Mouse (Mus musculus) heart, adult 9 months (tissue): ENCODE results near the gene Mmd2.

Experiments
- DNase-seq, 2 experiments: peaks; one replicate each; pipeline ENCODE4 v3.0.0; 2022; ENCODE audit warnings: low spot score in 2 of 2

Gene Mmd2

GRCm38 (mm10) chr5:142608989-142609325, 357 bp upstream of the Mmd2 start:
- DNase-seq, result no peak

GRCm38 (mm10) chr5:142605288-142605687, 3.3 kb downstream of the Mmd2 start:
- DNase-seq, result no peak

GRCm38 (mm10) chr5:142604379-142604778, 4.2 kb downstream of the Mmd2 start:
- no peak for DNase-seq

- no peak for DNase-seq
Measured at GRCm38 (mm10) chr5:142597648-142598390, 10.8 kb downstream of the Mmd2 start.

- no peak for DNase-seq
Measured at GRCm38 (mm10) chr5:142596723-142597122, 11.9 kb downstream of the Mmd2 start.

GRCm38 (mm10) chr5:142595698-142596097, 12.9 kb downstream of the Mmd2 start:
- no peak for DNase-seq

GRCm38 (mm10) chr5:142590953-142591616, 17.5 kb downstream of the Mmd2 start:
- DNase-seq, result no peak

- DNase-seq, result no peak
Measured at GRCm38 (mm10) chr5:142583616-142584126, 24.9 kb downstream of the Mmd2 start.

- DNase-seq, result no peak
Measured at GRCm38 (mm10) chr5:142581517-142581916, 27.1 kb downstream of the Mmd2 start.

GRCm38 (mm10) chr5:142578192-142578591, 30.4 kb downstream of the Mmd2 start:
- no peak for DNase-seq

- no peak for DNase-seq
Measured at GRCm38 (mm10) chr5:142576832-142577231, 31.8 kb downstream of the Mmd2 start.

GRCm38 (mm10) chr5:142574323-142575057, 34.1 kb downstream of the Mmd2 start:
- DNase-seq, result no peak

- DNase-seq, result no peak
Measured at GRCm38 (mm10) chr5:142564606-142565005, 44.0 kb downstream of the Mmd2 start.

- no peak for DNase-seq
Measured at GRCm38 (mm10) chr5:142560261-142560660, 48.3 kb downstream of the Mmd2 start.

- DNase-seq, result peak in 1 of 2 experiments; percentile 36
Measured at GRCm38 (mm10) chr5:142557397-142558067, 51.1 kb downstream of the Mmd2 start.

GRCm38 (mm10) chr5:142556721-142557120, 51.9 kb downstream of the Mmd2 start:
- DNase-seq, result no peak

- DNase-seq, result no peak
Measured at GRCm38 (mm10) chr5:142555866-142556265, 52.7 kb downstream of the Mmd2 start.

- peak; percentile 92 to 95 for DNase-seq
Measured at GRCm38 (mm10) chr5:142550706-142551652, 57.6 kb downstream of the Mmd2 start, which contains the start of gene Radil. Gene Radil, minus strand, starts transcription at chr5:142551098.

- DNase-seq, result peak; percentile 32 to 43
Measured at GRCm38 (mm10) chr5:142549961-142550705, 58.5 kb downstream of the Mmd2 start.

GRCm38 (mm10) chr5:142549441-142549840, 59.2 kb downstream of the Mmd2 start:
- DNase-seq, result peak in 1 of 2 experiments; percentile 14
